Mouse (Mus musculus): ENCODE results near the gene Ran. TPM values are rescaled to one million over a fixed set of nuclear protein-coding genes. Genes with fewer than 3 reads are reported as not detected.

Ran gene
- polyA plus RNA-seq, 1 experiment: 816 TPM

DNA sequence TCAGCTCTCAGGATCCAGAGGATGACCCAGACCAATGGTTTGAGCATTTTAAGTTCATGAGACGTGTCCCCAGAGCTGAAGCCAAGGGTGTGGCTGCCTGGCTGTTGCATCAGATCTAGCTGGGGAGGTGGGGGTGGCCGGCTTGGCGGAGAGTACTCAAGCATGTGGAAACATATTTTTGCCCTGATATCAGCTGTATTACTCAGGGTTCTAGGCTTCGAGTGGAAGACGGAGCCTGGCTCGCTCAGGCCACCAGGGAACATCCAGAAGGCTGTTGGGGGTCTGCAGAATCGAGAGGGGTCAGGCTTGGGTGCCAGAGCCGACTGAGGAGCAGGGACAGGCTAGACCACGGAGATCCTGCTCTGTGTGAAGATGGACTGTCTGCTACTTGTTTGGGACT lies 46.1 kb downstream of the Ran start:
- H3K36me3 ChIP-seq (ENCODE audit: control insufficient read depth): no peaks in the 10 kb centered on the region
- H3K4me1 ChIP-seq (ENCODE audit: control insufficient read depth): peaks cover 9% of the 10 kb centered on the region
- H3K27me3 ChIP-seq (ENCODE audit: control insufficient read depth): no peaks in the 10 kb centered on the region
- no peak for TF ChIP-seq TAL1 (IDR thresholded peaks at IDR 0.05; ENCODE audit: low read length)
- TF ChIP-seq GATA1 (IDR thresholded peaks at IDR 0.05; ENCODE audit: low read length): no peak
- no peaks in the 10 kb centered on the region for H3K9me3 ChIP-seq (ENCODE audit: control insufficient read depth, low read length)
- no peak overlapping the region for H3K4me3 ChIP-seq (replicated peaks)

DNA sequence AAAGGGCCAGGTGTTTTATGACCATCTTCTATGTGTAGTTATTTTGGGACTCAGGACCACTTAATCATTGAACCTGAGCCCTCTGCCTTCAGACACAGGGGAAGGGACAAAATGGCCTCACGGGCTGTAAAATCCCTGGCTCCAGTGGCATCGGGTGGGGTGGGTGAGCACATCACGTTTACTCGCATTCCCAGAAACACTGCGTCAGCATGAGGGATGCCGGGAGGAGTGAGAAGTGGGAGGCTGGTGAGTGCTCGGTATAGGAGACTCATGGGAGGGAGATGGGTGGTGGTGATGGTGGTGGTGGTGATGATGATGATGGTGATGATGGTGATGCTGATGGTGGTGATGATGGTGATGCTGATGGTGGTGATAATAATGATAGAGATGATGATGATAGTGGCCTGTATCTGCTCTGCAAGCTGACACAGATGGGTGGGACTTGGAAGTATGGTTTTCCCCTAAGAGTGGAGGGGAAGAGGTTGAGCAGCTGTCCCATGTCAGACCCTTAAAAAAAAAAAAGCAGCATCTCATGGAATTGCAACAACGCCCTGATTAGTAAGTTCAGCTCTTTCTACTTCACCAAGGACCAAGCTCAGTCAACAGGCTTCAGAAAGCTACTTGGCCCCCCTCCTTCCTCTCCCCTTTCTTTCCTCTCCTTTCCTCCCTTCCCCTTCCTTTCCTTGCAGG lies 46.8 kb downstream of the Ran start:
- Histone ChIP-seq H3K36me3 (ENCODE audit: control insufficient read depth) (no peaks in the 10 kb centered on the region), H3K27me3 (ENCODE audit: control insufficient read depth) (no peaks in the 10 kb centered on the region), H3K9me3 (ENCODE audit: control insufficient read depth, low read length) (no peaks in the 10 kb centered on the region), H3K4me1 (ENCODE audit: control insufficient read depth) (peaks cover 9% of the 10 kb centered on the region), H3K4me3 (replicated peaks) (no peak overlapping the region)
- no peak for TF ChIP-seq TAL1 (IDR thresholded peaks at IDR 0.05; ENCODE audit: low read length)
- TF ChIP-seq GATA1 (IDR thresholded peaks at IDR 0.05; ENCODE audit: low read length): no peak

DNA sequence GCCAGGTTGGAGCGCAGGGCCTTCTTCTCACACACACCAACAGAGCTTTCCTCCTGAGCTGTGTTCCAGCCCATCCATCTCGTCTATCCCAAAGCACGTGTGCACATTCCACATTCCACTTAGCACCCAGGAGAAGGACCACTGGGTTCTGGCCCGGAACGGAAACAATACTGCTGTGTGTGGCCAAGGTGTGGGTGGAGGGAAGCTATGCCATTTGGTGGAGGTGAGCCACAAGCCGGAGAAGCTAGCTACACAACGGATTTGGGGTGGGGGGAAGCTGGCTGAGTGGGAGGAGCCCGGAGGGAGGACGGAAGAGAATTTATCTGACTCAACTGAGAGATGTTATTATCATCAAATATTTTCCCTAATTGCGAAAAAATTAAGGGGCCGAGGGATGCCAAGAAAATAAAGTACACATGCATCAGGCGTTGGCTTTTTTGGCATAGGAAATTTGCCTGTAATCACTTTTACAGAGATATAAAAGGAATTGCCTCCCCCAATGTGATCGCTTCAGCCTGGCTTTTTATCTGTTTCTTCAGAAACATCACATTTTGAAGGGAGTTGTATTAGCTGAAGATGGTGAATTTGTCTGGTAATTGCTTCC lies 47.5 kb downstream of the Ran start:
- TF ChIP-seq GATA1 (IDR thresholded peaks at IDR 0.05; ENCODE audit: low read length) (no peak), TAL1 (IDR thresholded peaks at IDR 0.05; ENCODE audit: low read length) (no peak)
- no peaks in the 10 kb centered on the region for H3K9me3 ChIP-seq (ENCODE audit: control insufficient read depth, low read length)
- H3K27me3 ChIP-seq (ENCODE audit: control insufficient read depth): no peaks in the 10 kb centered on the region
- H3K4me3 ChIP-seq (replicated peaks): no peak overlapping the region
- no peaks in the 10 kb centered on the region for H3K36me3 ChIP-seq (ENCODE audit: control insufficient read depth)
- peaks cover 9% of the 10 kb centered on the region for H3K4me1 ChIP-seq (ENCODE audit: control insufficient read depth)

DNA sequence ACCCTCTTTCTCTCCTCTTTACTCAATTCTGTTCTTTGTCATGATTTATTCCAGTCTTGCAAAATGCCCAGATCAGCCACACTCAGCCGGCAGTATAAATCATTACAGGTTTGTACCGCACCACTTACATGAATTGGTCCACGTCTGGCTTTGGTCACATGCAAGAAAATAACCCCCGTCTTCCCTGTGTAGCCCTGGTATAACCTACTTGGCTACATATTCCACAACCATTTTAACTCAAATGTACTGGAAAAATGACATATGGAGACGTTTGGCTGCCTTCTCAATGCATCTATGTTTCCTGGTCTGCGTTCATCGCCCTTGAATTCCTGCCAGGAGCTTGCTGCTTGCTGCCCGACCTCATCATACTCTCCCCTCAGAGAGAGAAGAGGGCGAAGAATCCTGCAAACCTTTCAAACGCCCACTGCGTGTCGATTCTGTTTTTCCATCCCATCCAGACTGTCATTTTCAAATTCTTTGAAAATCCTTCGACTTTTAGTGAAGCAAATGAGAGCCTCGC lies 52.0 kb downstream of the Ran start:
- no peaks in the 10 kb centered on the region for H3K4me1 ChIP-seq (ENCODE audit: control insufficient read depth)

DNA sequence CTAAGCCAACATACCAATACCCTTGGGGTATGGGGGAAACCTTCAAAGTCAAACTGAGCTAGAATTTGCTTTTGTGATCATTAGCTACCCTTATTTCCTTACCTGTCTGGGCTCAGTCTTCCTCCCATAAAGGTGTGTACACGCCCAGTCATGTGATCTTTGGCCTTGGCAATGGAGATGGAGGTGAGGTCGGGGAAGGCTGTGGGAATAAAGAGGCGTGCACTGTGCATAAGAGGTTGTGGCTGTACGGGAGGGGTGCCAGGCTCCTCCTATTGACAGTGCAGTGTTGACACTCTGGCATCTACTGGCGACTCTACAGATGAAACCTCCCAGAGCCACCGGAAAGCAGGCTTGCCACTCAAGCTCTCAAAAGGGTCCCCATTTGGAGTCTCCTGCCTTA lies 53.5 kb downstream of the Ran start:
- no peak overlapping the region for H3K4me3 ChIP-seq (replicated peaks)
- H3K27me3 ChIP-seq (ENCODE audit: control insufficient read depth): no peaks in the 10 kb centered on the region
- no peaks in the 10 kb centered on the region for H3K9me3 ChIP-seq (ENCODE audit: control insufficient read depth, low read length)
- no peaks in the 10 kb centered on the region for H3K4me1 ChIP-seq (ENCODE audit: control insufficient read depth)
- no peaks in the 10 kb centered on the region for H3K36me3 ChIP-seq (ENCODE audit: control insufficient read depth)
- TF ChIP-seq TAL1 (IDR thresholded peaks at IDR 0.05; ENCODE audit: low read length): no peak
- TF ChIP-seq GATA1 (IDR thresholded peaks at IDR 0.05; ENCODE audit: low read length): no peak

More for the DNA sequence above, 52.0 kb downstream of the Ran start:
- TF ChIP-seq TAL1 (IDR thresholded peaks at IDR 0.05; ENCODE audit: low read length) (no peak), GATA1 (IDR thresholded peaks at IDR 0.05; ENCODE audit: low read length) (no peak)
- Histone ChIP-seq H3K9me3 (ENCODE audit: control insufficient read depth, low read length) (no peaks in the 10 kb centered on the region), H3K36me3 (ENCODE audit: control insufficient read depth) (no peaks in the 10 kb centered on the region), H3K4me3 (replicated peaks) (no peak overlapping the region), H3K27me3 (ENCODE audit: control insufficient read depth) (no peaks in the 10 kb centered on the region)

Other genes starting within 250 kb of the Ran start
- gene Rimbp2, start 66.6 kb upstream of the Ran start, polyA plus RNA-seq (2012): not detected in 2 replicates
- 12.8 and 18.3 TPM in 2 replicates for gene Stx2, start 11.5 kb upstream of the Ran start, polyA plus RNA-seq (2012)
- gene Adgrd1, start 76.7 kb downstream of the Ran start, polyA plus RNA-seq (2012): not detected in 2 replicates